Mouse (Mus musculus) neutrophil, adult 83 days (primary cell): ENCODE data around the gene Slco2b1. TPM values are rescaled to one million over a fixed set of nuclear protein-coding genes. Genes with fewer than 3 reads are reported as not detected.

ENCODE experiments used
- total RNA-seq, 2 experiments: library from RNA; stranded (reverse); gene quantifications; one replicate each; pipeline ENCODE4 v1.2.4; 2023

The Slco2b1 gene
- under 1 TPM; 0.09 to 0.46 TPM for total RNA-seq

DNA sequence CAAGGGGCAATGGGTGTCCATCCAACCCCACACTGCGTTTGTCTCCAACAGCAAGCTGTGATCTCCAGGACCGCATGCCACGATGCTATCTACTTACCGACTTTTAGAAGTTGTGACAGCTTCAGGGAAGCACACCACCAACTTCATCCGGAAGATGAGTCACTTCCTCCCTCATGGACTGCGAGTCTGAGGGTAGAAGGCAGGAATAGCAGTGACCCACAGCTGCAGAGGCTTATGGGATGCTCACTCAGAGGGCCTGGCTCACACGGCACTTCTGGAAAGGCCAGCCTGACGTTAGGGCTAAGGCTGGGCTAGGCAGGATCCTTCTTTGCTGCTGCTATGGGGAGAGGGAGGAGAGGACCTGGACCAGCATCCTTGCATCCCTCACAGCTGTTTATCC, at the start of gene Slco2b1:
Gene Slco2b1, minus strand, starts transcription at position 175 of the 400 bp plus-strand sequence.

DNA sequence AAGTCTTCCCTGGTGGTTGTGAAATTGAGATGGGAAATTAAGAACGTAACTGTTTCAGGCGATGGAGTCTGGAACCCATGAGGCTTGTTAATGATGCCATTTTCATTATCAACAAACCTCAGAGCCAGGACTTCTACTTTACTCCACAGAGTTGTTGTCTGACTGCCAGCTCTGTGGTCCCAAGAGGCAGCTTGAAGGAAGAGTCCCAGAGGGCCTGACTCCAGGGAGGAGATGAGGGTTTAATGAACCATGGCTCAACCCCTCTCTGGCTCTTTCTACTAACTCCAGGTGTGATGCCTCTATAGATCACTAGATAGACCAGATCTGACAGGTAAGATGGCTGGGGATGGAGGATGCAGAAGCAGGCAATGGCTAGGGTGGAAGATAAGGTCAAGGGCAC, 18.8 kb upstream of the Slco2b1 start, which contains the start of gene Olfr520:
Gene Olfr520, plus strand, starts transcription at position 301 of the 400 bp plus-strand sequence.

GRCm38 (mm10) chr7:99626376-99627270, 84.5 kb downstream of the Slco2b1 start, which contains the start of gene Tpbgl:
Tpbgl (minus strand) TSS chr7:99627103.

Other genes starting within 250 kb of the Slco2b1 start
- gene Klhl35, start 245.3 kb downstream of the Slco2b1 start, total RNA-seq = under 1 TPM in 1 of 2 experiments, not detected in 1; 0.75 TPM
- gene Rps3, start 227.6 kb downstream of the Slco2b1 start, total RNA-seq = 100 to 1,000 TPM; 413 to 465 TPM
- 100 to 1,000 TPM; 147 to 175 TPM for gene Arrb1, start 175.9 kb downstream of the Slco2b1 start, total RNA-seq
- not detected for gene Tpbgl, start 84.2 kb downstream of the Slco2b1 start, total RNA-seq
- gene Olfr520, start 18.9 kb upstream of the Slco2b1 start, total RNA-seq = not detected
- gene Olfr521, start 52.2 kb upstream of the Slco2b1 start, total RNA-seq = not detected
- gene Neu3, start 117.1 kb upstream of the Slco2b1 start, total RNA-seq = 1 to 10 TPM; 1.7 to 2.1 TPM
- gene Xrra1, start 147.8 kb upstream of the Slco2b1 start, total RNA-seq = not detected
- 10 to 100 TPM; 95.0 to 97.8 TPM for gene Spcs2, start 152.1 kb upstream of the Slco2b1 start, total RNA-seq